Mouse (Mus musculus): ENCODE data around the gene Il12b. TPM values are rescaled to one million over a fixed set of nuclear protein-coding genes. Genes with fewer than 3 reads are reported as not detected.

Gene Il12b
- polyA plus RNA-seq, 1 experiment from 2014 or later, result not detected

GRCm38 (mm10) chr11:44461493-44461892 is 61.6 kb downstream of the Il12b start:
- Histone ChIP-seq H3K9ac (no peak overlapping the region), H3K27me3 (replicated peaks) (no peaks in the 10 kb centered on the region), H3K36me3 (replicated peaks) (peaks cover 20% of the 10 kb centered on the region), H3K27ac (no peak overlapping the region), H3K4me2 (no peak overlapping the region), H3K9me3 (no peaks in the 10 kb centered on the region), H3K4me1 (no peaks in the 10 kb centered on the region), H3K4me3 (no peak overlapping the region)
- 83% methylated on average over 6 of the region's 6 CpGs for WGBS
- no peak for ATAC-seq (replicated peaks)

Other genes with a start within 250 kb of the Il12b start
- gene Ublcp1, start 70.4 kb downstream of the Il12b start, polyA plus RNA-seq (2015; fragmentation: Nextera tagmentation; extraction: Ambion mirVana), result 61.4 and 63.0 TPM in 2 replicates
- gene Rnf145, start 118.9 kb downstream of the Il12b start, polyA plus RNA-seq (2015; fragmentation: Nextera tagmentation; extraction: Ambion mirVana), result 123 and 128 TPM in 2 replicates
- 66.6 and 68.9 TPM in 2 replicates for gene Ebf1, start 217.3 kb downstream of the Il12b start, polyA plus RNA-seq (2015; fragmentation: Nextera tagmentation; extraction: Ambion mirVana)

Data from midbrain, embryonic 15.5 days (tissue).